Mouse (Mus musculus) heart, embryonic 14.5 days (tissue): Measurements from ENCODE around the gene Pik3cd. TPM values are rescaled to one million over a fixed set of nuclear protein-coding genes. Genes with fewer than 3 reads are reported as not detected.

ENCODE experiments used
- ATAC-seq: fragments of 200-750 bp; cut with Nextera tagmentation; 2 replicates; pipeline ENCODE4 v1.8.0; 2017; ENCODE audit warnings: low read depth, moderate TSS enrichment; ENCODE audit not compliant: insufficient number of reproducible peaks, insufficient read depth, low FRiP score
- H3K27ac ChIP-seq, 2 experiments: fragments of 200-500 bp in 1 of 2; fragments of 300-500 bp in 1 of 2; sonication (generic) in 1 of 2; replicated peaks in 1 of 2; 2 replicates each; pipeline ENCODE4 v1.5.1; 2012 to 2014; ENCODE audit warnings: low read depth in 2 of 2, low read length in 2 of 2, control low read depth in 1 of 2, mild to moderate bottlenecking in 1 of 2, mixed read lengths in 1 of 2; ENCODE audit not compliant: control insufficient read depth in 1 of 2, insufficient read depth in 1 of 2
- H3K27me3 ChIP-seq: fragments of 300-500 bp; sonication (generic); 2 replicates; pipeline ENCODE4 v1.6.1; 2014; ENCODE audit warnings: mild to moderate bottlenecking, low read length, control low read depth; ENCODE audit not compliant: control insufficient read depth, insufficient read depth
- H3K36me3 ChIP-seq: fragments of 300-500 bp; sonication (generic); 2 replicates; pipeline ENCODE4 v1.6.1; 2014; ENCODE audit warnings: mild to moderate bottlenecking, control low read depth, low read length, mixed read lengths; ENCODE audit not compliant: control insufficient read depth, insufficient read depth
- H3K4me1 ChIP-seq, 2 experiments: fragments of 200-500 bp in 1 of 2; fragments of 300-500 bp in 1 of 2; sonication (generic) in 1 of 2; 2 replicates each; pipeline ENCODE4 v1.6.1; 2012 to 2014; ENCODE audit warnings: low read length in 2 of 2, control low read depth in 1 of 2, mixed read lengths in 1 of 2; ENCODE audit not compliant: control insufficient read depth in 2 of 2, insufficient read depth in 2 of 2
- H3K4me2 ChIP-seq: fragments of 300-500 bp; sonication (generic); 2 replicates; pipeline ENCODE4 v1.6.1; 2014; ENCODE audit warnings: mild to moderate bottlenecking, low read length
- H3K4me3 ChIP-seq, 2 experiments: fragments of 200-500 bp in 1 of 2; fragments of 300-500 bp in 1 of 2; sonication (generic) in 1 of 2; 2 replicates each; pipeline ENCODE4 v1.5.1; 2012 to 2014; ENCODE audit warnings: low read length in 2 of 2, mild to moderate bottlenecking in 2 of 2, control low read depth in 1 of 2, low read depth in 1 of 2, moderate library complexity in 1 of 2; ENCODE audit not compliant: control insufficient read depth in 1 of 2, insufficient read depth in 1 of 2
- H3K9ac ChIP-seq: fragments of 300-500 bp; sonication (generic); 2 replicates; pipeline ENCODE4 v1.6.1; 2014; ENCODE audit warnings: mild to moderate bottlenecking, low read length
- H3K9me3 ChIP-seq: fragments of 300-500 bp; sonication (generic); 2 replicates; pipeline ENCODE4 v1.6.1; 2016; ENCODE audit warnings: low read length, control low read depth; ENCODE audit not compliant: control insufficient read depth
- WGBS: fragments of 180-500 bp; shearing (Covaris S2); extraction: QIAGEN DNeasy Blood & Tissue Kit; methylation state at CpG from one replicate; pipeline ENCODE4 v1.1.7; 2014; 5-methylcytosine and 5-hydroxymethylcytosine counted together
- polyA plus RNA-seq: library from polyadenylated mRNA; unstranded; fragments of >200 nt; fragmentation: Nextera tagmentation; extraction: Ambion mirVana; gene quantifications from 2 replicates; pipeline ENCODE4 v1.2.1, GENCODE M21; 2014

Gene Pik3cd
- polyA plus RNA-seq, 1 experiment from 2014 or later, result 3.1 TPM

DNA sequence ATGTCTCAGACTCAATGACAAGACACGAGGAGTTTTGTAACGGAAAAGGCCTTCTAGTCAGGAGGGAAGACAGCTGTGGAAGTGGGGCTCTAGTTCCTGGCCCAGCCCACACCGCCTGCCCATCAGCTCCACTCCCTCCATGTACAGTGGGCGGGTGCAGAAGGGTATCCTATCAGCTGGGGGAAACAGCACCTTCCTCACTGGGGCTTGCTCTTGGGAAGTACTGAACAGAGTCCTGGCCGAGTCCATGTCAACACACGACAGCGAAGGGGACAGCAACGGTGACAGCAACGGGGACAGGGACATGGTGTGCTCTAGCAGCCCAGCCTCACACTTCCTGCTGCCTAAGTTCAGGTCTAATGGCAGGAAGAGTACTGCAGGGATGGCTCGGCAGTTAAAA lies 30.4 kb upstream of the Pik3cd start:
- no peaks in the 10 kb centered on the region for H3K9me3 ChIP-seq
- WGBS, result 45% methylated on average over 10 of the region's 10 CpGs
- peak overlapping the region in 1 of 2 experiments; percentile 54; a peak in 1 of 4 replicates for H3K27ac ChIP-seq

GRCm38 (mm10) chr4:149732313-149732712 lies 29.9 kb upstream of the Pik3cd start:
- Histone ChIP-seq H3K9ac (peak overlapping the region; percentile 25; the same call in 1 of the 2 replicates), H3K4me3 (no peak overlapping the region), H3K27me3 (no peaks in the 10 kb centered on the region), H3K4me2 (no peak overlapping the region), H3K36me3 (peaks cover 50% of the 10 kb centered on the region), H3K4me1 (peaks cover 45 to 62% of the 10 kb centered on the region in 2 experiments), H3K27ac (peak overlapping the region in 1 of 2 experiments; percentile 54; a peak in 1 of 4 replicates), H3K9me3 (no peaks in the 10 kb centered on the region)
- ATAC-seq, result no peak
- 92% methylated on average over 3 of the region's 3 CpGs for WGBS

More for the DNA sequence above, 30.4 kb upstream of the Pik3cd start:
- Histone ChIP-seq H3K27me3 (no peaks in the 10 kb centered on the region), H3K4me2 (no peak overlapping the region), H3K4me3 (no peak overlapping the region), H3K4me1 (peaks cover 45 to 62% of the 10 kb centered on the region in 2 experiments), H3K36me3 (peaks cover 45% of the 10 kb centered on the region), H3K9ac (peak overlapping the region; percentile 25; the same call in 1 of the 2 replicates)
- no peak for ATAC-seq

DNA sequence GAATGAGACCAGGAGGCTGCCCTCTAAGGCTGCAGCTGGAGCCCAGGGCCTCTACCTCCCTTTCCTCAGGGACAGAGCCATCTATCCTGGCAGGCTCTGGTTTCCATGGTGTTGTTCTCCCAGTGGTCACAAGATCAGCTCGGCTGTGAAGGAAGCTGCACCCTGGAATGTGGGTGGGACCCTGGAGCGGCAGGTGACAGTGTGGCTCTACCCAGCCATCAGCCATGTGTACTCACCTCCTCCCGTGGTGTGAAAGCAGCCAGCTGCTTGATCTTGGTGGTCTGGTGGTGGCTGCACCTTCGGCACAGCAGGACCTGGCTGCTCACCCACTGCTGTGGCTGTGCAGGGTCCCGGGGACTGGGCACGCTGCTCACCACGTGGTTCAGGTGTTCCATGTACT lies 28.5 kb upstream of the Pik3cd start:
- no peak overlapping the region for H3K4me3 ChIP-seq
- ATAC-seq, result no peak
- WGBS, result 65% methylated on average over 7 of the region's 7 CpGs
- H3K27me3 ChIP-seq, result no peaks in the 10 kb centered on the region
- peak overlapping the region in 1 of 2 experiments; percentile 24; a peak in 1 of 4 replicates for H3K27ac ChIP-seq
- H3K9me3 ChIP-seq, result no peaks in the 10 kb centered on the region
- no peak overlapping the region for H3K9ac ChIP-seq
- peaks cover 65% of the 10 kb centered on the region for H3K36me3 ChIP-seq
- H3K4me1 ChIP-seq, result peaks cover 33 to 47% of the 10 kb centered on the region in 2 experiments
- H3K4me2 ChIP-seq, result no peak overlapping the region

- Histone ChIP-seq H3K27me3 (no peaks in the 10 kb centered on the region), H3K4me1 (peaks cover 17 to 34% of the 10 kb centered on the region in 2 experiments), H3K9ac (no peak overlapping the region), H3K4me2 (no peak overlapping the region), H3K4me3 (no peak overlapping the region), H3K9me3 (no peaks in the 10 kb centered on the region), H3K36me3 (peaks cover 79% of the 10 kb centered on the region), H3K27ac (no peak overlapping the region)
- no peak for ATAC-seq
- 78% methylated on average over 8 of the region's 8 CpGs for WGBS
Measured at GRCm38 (mm10) chr4:149728810-149729209, 26.4 kb upstream of the Pik3cd start.

GRCm38 (mm10) chr4:149727636-149728035 lies 25.3 kb upstream of the Pik3cd start:
- Histone ChIP-seq H3K9ac (no peak overlapping the region), H3K4me1 (peaks cover 5 to 25% of the 10 kb centered on the region in 2 experiments), H3K36me3 (peaks cover 89% of the 10 kb centered on the region), H3K4me2 (no peak overlapping the region), H3K27me3 (no peaks in the 10 kb centered on the region), H3K9me3 (no peaks in the 10 kb centered on the region), H3K27ac (no peak overlapping the region), H3K4me3 (no peak overlapping the region)
- ATAC-seq, result no peak
- WGBS, result 89% methylated on average over 5 of the region's 5 CpGs

- Histone ChIP-seq H3K36me3 (peaks cover 95% of the 10 kb centered on the region), H3K27ac (no peak overlapping the region), H3K4me2 (no peak overlapping the region), H3K4me1 (peaks cover under 1 to 9% of the 10 kb centered on the region in 2 experiments; a peak in 2 of 4 replicates), H3K9me3 (no peaks in the 10 kb centered on the region), H3K9ac (no peak overlapping the region), H3K27me3 (no peaks in the 10 kb centered on the region), H3K4me3 (no peak overlapping the region)
- ATAC-seq, result no peak
- 48% methylated on average over 15 of the region's 15 CpGs for whole genome bisulfite sequencing
Measured at GRCm38 (mm10) chr4:149725661-149726350, 23.4 kb upstream of the Pik3cd start.

- Histone ChIP-seq H3K9ac (no peak overlapping the region), H3K4me2 (no peak overlapping the region), H3K9me3 (no peaks in the 10 kb centered on the region), H3K27ac (no peak overlapping the region), H3K27me3 (no peaks in the 10 kb centered on the region), H3K4me3 (no peak overlapping the region), H3K4me1 (peaks cover 0 to 8% of the 10 kb centered on the region in 2 experiments; a peak in 1 of 4 replicates), H3K36me3 (peaks cover 99% of the 10 kb centered on the region)
- no peak for ATAC-seq
- 89% methylated on average over 17 of the region's 17 CpGs for WGBS
Measured at GRCm38 (mm10) chr4:149724916-149725470, 22.6 kb upstream of the Pik3cd start.
